Mouse (Mus musculus) lung, postnatal 25 days (tissue): ENCODE data around the gene Glt1d1.
A peak's percentile ranks its signal among the peaks of the same experiment; 100 is the strongest.

ENCODE experiments used
- DNase-seq: peaks from one replicate; pipeline ENCODE4 v3.0.0; 2022; ENCODE audit warnings: low spot score

Gene Glt1d1

GRCm38 (mm10) chr5:127632167-127633145 lies at the start of gene Glt1d1, which contains the start of gene Slc15a4:
Glt1d1 (plus strand) TSS chr5:127632262.
Slc15a4 (minus strand) TSS chr5:127632897.
- no peak for DNase-seq

DNA sequence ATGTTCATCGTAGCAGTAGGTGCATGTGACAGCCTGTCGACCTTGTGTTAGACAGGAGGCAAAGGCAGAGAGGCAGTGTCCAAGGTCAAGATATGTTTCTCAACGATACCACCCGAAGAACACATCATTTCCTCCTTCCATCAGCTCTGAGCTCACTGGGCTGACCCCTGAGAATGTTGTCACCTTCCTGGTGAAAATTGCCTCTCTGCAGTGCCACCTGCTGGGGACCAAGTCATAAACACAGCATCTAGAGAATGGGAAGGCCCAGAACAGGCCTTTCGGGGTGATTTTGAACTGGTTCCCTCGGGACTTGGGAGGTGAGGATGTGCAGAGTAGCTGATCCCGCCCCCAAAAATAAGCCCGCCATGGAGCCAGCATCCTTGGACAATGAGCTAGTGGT lies 48.4 kb upstream of the Glt1d1 start:
- DNase-seq: no peak

GRCm38 (mm10) chr5:127587854-127588253 lies 44.2 kb upstream of the Glt1d1 start:
- no peak for DNase-seq

DNA sequence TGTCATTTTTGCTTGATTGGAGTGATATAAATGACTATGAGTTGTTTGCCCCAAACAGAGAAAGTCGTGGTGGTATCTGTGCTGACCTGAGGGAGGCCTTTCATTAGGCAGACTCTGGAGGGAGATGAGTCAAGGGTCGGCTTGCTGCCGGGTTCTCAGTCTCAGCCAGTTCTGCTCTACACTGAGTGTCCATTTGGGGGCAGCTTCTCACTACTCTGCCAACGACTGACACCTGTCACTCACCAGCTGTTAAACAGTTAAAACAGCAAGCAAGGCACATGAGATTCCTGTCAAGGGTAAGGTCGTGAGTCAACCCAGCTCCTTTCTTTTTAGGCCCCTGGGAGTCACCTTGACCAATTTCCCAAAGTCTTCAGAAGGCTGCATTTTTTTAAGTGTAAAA lies 39.7 kb upstream of the Glt1d1 start:
- DNase-seq: no peak

- no peak for DNase-seq
Observed at GRCm38 (mm10) chr5:127592854-127593253, 39.2 kb upstream of the Glt1d1 start.

DNA sequence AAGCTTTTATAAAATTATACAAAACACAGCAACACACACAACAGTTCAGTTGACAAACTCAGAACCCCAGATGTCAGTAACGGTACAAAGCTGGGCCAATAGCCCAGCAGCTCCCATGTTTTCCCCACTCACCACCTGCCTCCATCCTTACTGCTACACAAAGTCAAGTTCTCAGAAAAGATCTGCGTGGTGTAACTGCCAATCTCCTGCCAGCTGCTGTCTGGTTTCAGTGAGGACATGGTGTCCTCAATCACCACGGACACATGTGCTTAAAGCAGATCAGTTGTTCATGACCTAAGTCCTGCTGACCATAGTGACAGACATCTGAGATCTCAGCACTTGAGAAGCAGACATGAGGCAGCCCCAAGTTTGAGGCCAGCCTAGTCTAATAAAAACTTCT lies 36.4 kb upstream of the Glt1d1 start:
- DNase-seq: no peak

DNA sequence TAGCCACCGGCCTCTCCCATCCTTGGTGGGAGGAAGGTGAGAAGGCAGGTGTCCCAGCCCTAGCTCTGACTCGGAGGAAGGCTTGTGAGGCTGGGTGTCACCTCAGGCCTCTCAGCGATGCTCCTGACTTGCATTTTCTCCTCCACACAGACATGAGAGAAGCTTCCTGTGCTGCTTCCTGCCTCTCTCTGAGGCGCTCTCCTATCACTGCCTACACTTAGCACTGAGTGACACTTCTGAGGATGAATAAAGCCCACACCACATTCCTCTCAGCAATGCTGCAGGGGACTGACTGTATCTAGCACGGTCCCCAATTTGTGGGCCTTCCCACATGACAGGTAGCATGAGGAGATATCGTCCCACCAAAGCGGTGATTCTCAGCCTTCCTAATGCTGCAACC lies 35.2 kb upstream of the Glt1d1 start:
- DNase-seq: no peak

DNA sequence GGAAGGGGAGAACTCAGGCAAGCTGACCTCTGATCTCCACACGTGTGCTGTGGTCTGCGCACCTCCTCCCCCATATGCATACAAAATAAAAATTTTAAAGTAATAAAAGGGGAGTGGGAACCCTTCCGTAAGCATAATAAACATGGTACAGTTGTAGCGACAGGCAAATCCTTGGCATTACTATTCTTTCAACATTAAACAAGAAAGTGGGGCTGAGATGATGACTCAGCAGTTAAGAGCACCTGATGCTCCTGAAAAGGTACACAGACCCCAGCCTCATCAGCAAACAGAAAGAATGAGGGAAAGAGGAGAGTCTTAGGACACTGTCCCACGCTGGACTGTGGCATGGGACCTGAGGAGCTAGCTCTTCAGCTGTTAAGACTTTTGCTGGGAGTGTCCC lies 29.1 kb upstream of the Glt1d1 start:
- DNase-seq: no peak

GRCm38 (mm10) chr5:127607507-127607906 lies 24.6 kb upstream of the Glt1d1 start:
- no peak for DNase-seq

- no peak for DNase-seq
Observed at GRCm38 (mm10) chr5:127609191-127609714, 22.8 kb upstream of the Glt1d1 start.

GRCm38 (mm10) chr5:127610787-127611509 lies 21.1 kb upstream of the Glt1d1 start:
- DNase-seq: peak; percentile 86

GRCm38 (mm10) chr5:127611881-127612280 lies 20.2 kb upstream of the Glt1d1 start:
- DNase-seq: no peak

DNA sequence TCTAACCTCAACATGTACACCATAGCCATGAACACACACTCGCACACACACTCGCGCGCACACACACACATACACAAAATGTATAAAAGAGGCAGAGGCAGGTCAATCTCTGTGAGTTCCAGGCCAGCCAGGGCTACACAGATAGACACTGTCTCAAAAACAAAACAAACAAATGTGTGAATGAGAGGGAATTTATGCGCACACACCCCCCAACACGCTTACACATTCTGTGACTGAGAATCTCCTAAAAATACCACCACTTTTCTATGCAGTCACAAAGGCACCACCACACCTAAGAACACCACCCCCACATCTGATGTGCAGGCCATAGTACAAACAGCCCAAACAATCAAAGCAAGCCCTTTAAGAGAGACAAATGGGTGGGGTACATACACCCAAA lies 19.7 kb upstream of the Glt1d1 start:
- no peak for DNase-seq

GRCm38 (mm10) chr5:127615459-127615858 lies 16.6 kb upstream of the Glt1d1 start:
- DNase-seq: no peak

GRCm38 (mm10) chr5:127616151-127616550 lies 15.9 kb upstream of the Glt1d1 start:
- DNase-seq: no peak

- peak; percentile 98 for DNase-seq
Observed at GRCm38 (mm10) chr5:127616884-127617635, 15.0 kb upstream of the Glt1d1 start.

DNA sequence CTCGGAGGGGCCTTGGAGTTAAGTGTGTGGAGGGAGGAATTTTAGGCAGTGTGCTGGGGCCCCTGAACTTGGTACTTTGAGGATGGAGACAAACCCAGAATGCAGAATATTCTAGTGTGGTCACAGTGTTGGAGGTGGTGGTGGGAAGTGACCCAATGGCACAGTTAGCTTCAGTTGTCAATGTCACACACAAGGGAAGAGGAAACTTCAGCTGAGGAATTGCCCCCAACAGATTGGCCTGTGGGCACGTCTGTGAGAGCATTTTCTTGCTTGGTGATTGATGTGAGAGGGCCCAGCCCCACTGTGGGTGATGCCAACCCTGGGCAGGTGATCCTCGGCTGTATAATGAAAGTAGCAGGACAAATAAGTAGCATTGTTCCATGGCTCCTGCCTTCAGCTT lies 13.2 kb upstream of the Glt1d1 start:
- DNase-seq: no peak

DNA sequence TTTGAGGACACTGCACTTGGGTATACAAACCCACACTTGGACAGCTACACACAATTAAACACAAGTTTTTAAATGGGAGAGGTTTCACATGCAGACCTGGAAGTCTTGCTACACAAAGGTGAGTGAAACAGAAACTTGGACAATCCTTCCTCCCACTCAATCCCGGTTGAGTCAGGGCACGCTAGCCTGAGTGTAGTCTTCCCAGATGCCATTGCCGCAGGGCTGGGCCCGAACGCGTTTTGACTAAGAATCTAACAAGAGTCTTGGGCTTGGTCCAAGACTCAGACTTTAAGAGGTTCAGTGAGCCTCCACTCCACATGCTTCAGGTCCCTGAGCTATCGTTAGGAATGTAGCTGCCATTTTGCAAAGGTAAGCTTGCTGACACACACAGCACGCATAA lies 11.7 kb upstream of the Glt1d1 start:
- no peak for DNase-seq

DNA sequence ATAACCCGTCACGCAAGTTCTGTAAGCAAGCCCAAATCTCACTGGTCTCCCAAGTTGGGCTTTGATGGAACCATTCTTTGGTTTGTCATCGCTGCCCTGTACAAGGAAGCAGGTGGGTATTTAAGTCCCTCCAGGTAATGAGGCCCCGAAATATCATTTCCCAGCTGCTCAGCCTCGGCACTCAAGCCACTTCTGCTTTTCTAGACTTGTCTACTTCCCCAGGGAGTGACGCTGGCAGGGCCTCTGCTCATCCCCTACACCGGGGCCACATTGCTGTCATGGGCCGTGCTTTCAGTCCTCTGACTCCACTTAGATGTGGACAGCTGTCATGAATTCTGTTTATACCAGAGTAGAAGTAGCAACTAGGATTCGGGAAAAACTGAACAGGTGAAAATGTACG lies 11.0 kb upstream of the Glt1d1 start:
- no peak for DNase-seq

- no peak for DNase-seq
Observed at GRCm38 (mm10) chr5:127624427-127625213, 7.4 kb upstream of the Glt1d1 start.

- DNase-seq: no peak
Observed at GRCm38 (mm10) chr5:127627242-127627641, 4.8 kb upstream of the Glt1d1 start.
